Mouse (Mus musculus) liver, embryonic 14.5 days (tissue): ENCODE data around the gene Rbm42.

Experiments used
- CTCF ChIP-seq: IDR thresholded peaks from 2 replicates; pipeline ENCODE4 v1.5.1; 2016; ENCODE audit warnings: antibody characterized with exemption, low read depth, control low read depth
- EP300 ChIP-seq: IDR thresholded peaks from 2 replicates; pipeline ENCODE4 v1.6.1; 2016; ENCODE audit warnings: antibody characterized with exemption, low read depth

DNA sequence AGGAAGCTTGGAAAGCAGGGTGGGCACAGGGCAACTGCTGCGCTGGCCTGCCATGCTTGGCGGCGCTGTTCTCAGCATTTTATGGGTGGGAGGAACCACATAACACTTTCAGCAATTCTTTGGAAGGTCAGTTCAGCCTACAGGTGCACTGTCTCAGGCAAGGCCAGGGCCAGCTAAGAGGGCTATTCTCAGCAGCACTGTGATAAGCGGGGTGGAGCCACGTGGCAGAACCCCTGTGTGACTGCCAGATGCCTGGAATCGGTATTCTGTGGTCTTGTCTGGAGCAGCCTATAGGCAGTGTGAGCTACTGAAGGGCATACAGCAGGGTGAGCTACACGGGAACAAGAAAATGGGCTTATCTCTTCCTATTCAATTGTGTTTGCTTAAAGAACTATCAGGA is 40.1 kb downstream of the Rbm42 start:
- TF ChIP-seq EP300, result no peak
- no peak for TF ChIP-seq CTCF
